Mouse (Mus musculus): ENCODE data around the gene Rftn1.
A peak's percentile ranks its signal among the peaks of the same experiment; 100 is the strongest.

Gene Rftn1

GRCm38 (mm10) chr17:50000580-50000979, 189.9 kb downstream of the Rftn1 start:
- peak; percentile 70 for ATAC-seq (ENCODE audit: insufficient number of reproducible peaks, low FRiP score, low TSS enrichment)

- no peak for ATAC-seq (ENCODE audit: insufficient number of reproducible peaks, low FRiP score, low TSS enrichment)
Measured at GRCm38 (mm10) chr17:49996626-49997152, 193.8 kb downstream of the Rftn1 start.

- ATAC-seq (ENCODE audit: insufficient number of reproducible peaks, low FRiP score, low TSS enrichment): no peak
Measured at GRCm38 (mm10) chr17:49996097-49996496, 194.4 kb downstream of the Rftn1 start.

- no peak for ATAC-seq (ENCODE audit: insufficient number of reproducible peaks, low FRiP score, low TSS enrichment)
Measured at GRCm38 (mm10) chr17:49995226-49995625, 195.2 kb downstream of the Rftn1 start.

GRCm38 (mm10) chr17:49993631-49994030, 196.8 kb downstream of the Rftn1 start:
- no peak for ATAC-seq (ENCODE audit: insufficient number of reproducible peaks, low FRiP score, low TSS enrichment)

- no peak for ATAC-seq (ENCODE audit: insufficient number of reproducible peaks, low FRiP score, low TSS enrichment)
Measured at GRCm38 (mm10) chr17:49992625-49993603, 197.6 kb downstream of the Rftn1 start.

- no peak for ATAC-seq (ENCODE audit: insufficient number of reproducible peaks, low FRiP score, low TSS enrichment)
Measured at GRCm38 (mm10) chr17:49989583-49989982, 200.9 kb downstream of the Rftn1 start.

GRCm38 (mm10) chr17:49987095-49987494, 203.4 kb downstream of the Rftn1 start:
- ATAC-seq (ENCODE audit: insufficient number of reproducible peaks, low FRiP score, low TSS enrichment): no peak

GRCm38 (mm10) chr17:49983478-49983877, 207.0 kb downstream of the Rftn1 start:
- no peak for ATAC-seq (ENCODE audit: insufficient number of reproducible peaks, low FRiP score, low TSS enrichment)

GRCm38 (mm10) chr17:49982611-49983390, 207.7 kb downstream of the Rftn1 start:
- no peak for ATAC-seq (ENCODE audit: insufficient number of reproducible peaks, low FRiP score, low TSS enrichment)

GRCm38 (mm10) chr17:49981591-49981990, 208.9 kb downstream of the Rftn1 start:
- ATAC-seq (ENCODE audit: insufficient number of reproducible peaks, low FRiP score, low TSS enrichment): no peak

- ATAC-seq (ENCODE audit: insufficient number of reproducible peaks, low FRiP score, low TSS enrichment): no peak
Measured at GRCm38 (mm10) chr17:49979761-49980285, 210.7 kb downstream of the Rftn1 start.

GRCm38 (mm10) chr17:49977424-49977790, 213.1 kb downstream of the Rftn1 start:
- ATAC-seq (ENCODE audit: insufficient number of reproducible peaks, low FRiP score, low TSS enrichment): no peak

- no peak for ATAC-seq (ENCODE audit: insufficient number of reproducible peaks, low FRiP score, low TSS enrichment)
Measured at GRCm38 (mm10) chr17:49976678-49977423, 213.6 kb downstream of the Rftn1 start.

- no peak for ATAC-seq (ENCODE audit: insufficient number of reproducible peaks, low FRiP score, low TSS enrichment)
Measured at GRCm38 (mm10) chr17:49975481-49975880, 215.0 kb downstream of the Rftn1 start.

GRCm38 (mm10) chr17:49974996-49975395, 215.5 kb downstream of the Rftn1 start:
- ATAC-seq (ENCODE audit: insufficient number of reproducible peaks, low FRiP score, low TSS enrichment): no peak

- no peak for ATAC-seq (ENCODE audit: insufficient number of reproducible peaks, low FRiP score, low TSS enrichment)
Measured at GRCm38 (mm10) chr17:49972164-49972563, 218.3 kb downstream of the Rftn1 start.

GRCm38 (mm10) chr17:49971057-49971456, 219.4 kb downstream of the Rftn1 start:
- no peak for ATAC-seq (ENCODE audit: insufficient number of reproducible peaks, low FRiP score, low TSS enrichment)

GRCm38 (mm10) chr17:49968467-49969207, 221.8 kb downstream of the Rftn1 start:
- ATAC-seq (ENCODE audit: insufficient number of reproducible peaks, low FRiP score, low TSS enrichment): peak; percentile 72
